Mouse (Mus musculus): Measurements from ENCODE around the gene Opn4. TPM values are rescaled to one million over a fixed set of nuclear protein-coding genes. Genes with fewer than 3 reads are reported as not detected.

The Opn4 gene
- polyA plus RNA-seq, 1 experiment = not detected

- H3K4me1 ChIP-seq (ENCODE audit: control insufficient read depth, insufficient read depth, low read length) = no peaks in the 10 kb centered on the region
- TF ChIP-seq POLR2A (IDR thresholded peaks at IDR 0.05; ENCODE audit: insufficient read depth, low read depth, low read length) = no peak
- 92% methylated on average over 3 of the region's 3 CpGs for WGBS
- H3K27ac ChIP-seq (ENCODE audit: insufficient read depth, low read depth, low read length) = no peak overlapping the region
- H3K4me3 ChIP-seq (ENCODE audit: insufficient read depth, low read depth, low read length) = no peak overlapping the region
These were observed 13.1 kb downstream of the Opn4 start for GRCm38 (mm10) chr14:34586871-34587270.

GRCm38 (mm10) chr14:34585358-34586105, 14.4 kb downstream of the Opn4 start:
- H3K4me1 ChIP-seq (ENCODE audit: control insufficient read depth, insufficient read depth, low read length) = no peaks in the 10 kb centered on the region
- TF ChIP-seq POLR2A (IDR thresholded peaks at IDR 0.05; ENCODE audit: insufficient read depth, low read depth, low read length) (no peak), CTCF (IDR thresholded peaks at IDR 0.05; ENCODE audit: insufficient read depth, low read depth, low read length) (no peak)
- no peak overlapping the region for H3K27ac ChIP-seq (ENCODE audit: insufficient read depth, low read depth, low read length)
- 94% methylated on average over 9 of the region's 9 CpGs for WGBS
- no peak overlapping the region for H3K4me3 ChIP-seq (ENCODE audit: insufficient read depth, low read depth, low read length)

- H3K4me1 ChIP-seq (ENCODE audit: control insufficient read depth, insufficient read depth, low read length) = no peaks in the 10 kb centered on the region
- TF ChIP-seq POLR2A (IDR thresholded peaks at IDR 0.05; ENCODE audit: insufficient read depth, low read depth, low read length) (no peak), CTCF (IDR thresholded peaks at IDR 0.05; ENCODE audit: insufficient read depth, low read depth, low read length) (no peak)
- WGBS = 87% methylated on average over 3 of the region's 3 CpGs
These were observed 17.1 kb downstream of the Opn4 start for GRCm38 (mm10) chr14:34582740-34583427.

GRCm38 (mm10) chr14:34576858-34577257, 23.1 kb downstream of the Opn4 start:
- H3K4me3 ChIP-seq (ENCODE audit: insufficient read depth, low read depth, low read length) = no peak overlapping the region
- TF ChIP-seq POLR2A (IDR thresholded peaks at IDR 0.05; ENCODE audit: insufficient read depth, low read depth, low read length) (no peak), CTCF (IDR thresholded peaks at IDR 0.05; ENCODE audit: insufficient read depth, low read depth, low read length) (no peak)
- WGBS = 89% methylated on average over 4 of the region's 4 CpGs
- no peak overlapping the region for H3K27ac ChIP-seq (ENCODE audit: insufficient read depth, low read depth, low read length)
- 0 out of 2 replicates have a peak, but pooled peaks cover 2% of the 10 kb centered on the region for H3K4me1 ChIP-seq (ENCODE audit: control insufficient read depth, insufficient read depth, low read length)

More at GRCm38 (mm10) chr14:34582740-34583427, 17.1 kb downstream of the Opn4 start:
- H3K27ac ChIP-seq (ENCODE audit: insufficient read depth, low read depth, low read length) = no peak overlapping the region
- H3K4me3 ChIP-seq (ENCODE audit: insufficient read depth, low read depth, low read length) = no peak overlapping the region

GRCm38 (mm10) chr14:34574068-34574467, 25.9 kb downstream of the Opn4 start:
- peaks cover 7% of the 10 kb centered on the region for H3K4me1 ChIP-seq (ENCODE audit: control insufficient read depth, insufficient read depth, low read length)
- WGBS = 61% methylated on average over 2 of the region's 2 CpGs
- H3K4me3 ChIP-seq (ENCODE audit: insufficient read depth, low read depth, low read length) = no peak overlapping the region
- H3K27ac ChIP-seq (ENCODE audit: insufficient read depth, low read depth, low read length) = no peak overlapping the region
- TF ChIP-seq POLR2A (IDR thresholded peaks at IDR 0.05; ENCODE audit: insufficient read depth, low read depth, low read length) = no peak
- TF ChIP-seq CTCF (IDR thresholded peaks at IDR 0.05; ENCODE audit: insufficient read depth, low read depth, low read length) = no peak

GRCm38 (mm10) chr14:34573348-34573913, 26.5 kb downstream of the Opn4 start:
- Histone ChIP-seq H3K4me3 (ENCODE audit: insufficient read depth, low read depth, low read length) (no peak overlapping the region), H3K4me1 (ENCODE audit: control insufficient read depth, insufficient read depth, low read length) (peaks cover 7% of the 10 kb centered on the region), H3K27ac (ENCODE audit: insufficient read depth, low read depth, low read length) (no peak overlapping the region)
- 84% methylated on average over 9 of the region's 9 CpGs for WGBS
- no peak for TF ChIP-seq CTCF (IDR thresholded peaks at IDR 0.05; ENCODE audit: insufficient read depth, low read depth, low read length)
- TF ChIP-seq POLR2A (IDR thresholded peaks at IDR 0.05; ENCODE audit: insufficient read depth, low read depth, low read length) = no peak

GRCm38 (mm10) chr14:34571610-34572387, 28.1 kb downstream of the Opn4 start:
- WGBS = 92% methylated on average over 17 of the region's 17 CpGs
- Histone ChIP-seq H3K4me3 (ENCODE audit: insufficient read depth, low read depth, low read length) (no peak overlapping the region), H3K27ac (ENCODE audit: insufficient read depth, low read depth, low read length) (no peak overlapping the region), H3K4me1 (ENCODE audit: control insufficient read depth, insufficient read depth, low read length) (peaks cover 10% of the 10 kb centered on the region)
- TF ChIP-seq POLR2A (IDR thresholded peaks at IDR 0.05; ENCODE audit: insufficient read depth, low read depth, low read length) = no peak
- no peak for TF ChIP-seq CTCF (IDR thresholded peaks at IDR 0.05; ENCODE audit: insufficient read depth, low read depth, low read length)

GRCm38 (mm10) chr14:34570903-34571302, 29.0 kb downstream of the Opn4 start:
- H3K4me1 ChIP-seq (ENCODE audit: control insufficient read depth, insufficient read depth, low read length) = peaks cover 16% of the 10 kb centered on the region
- H3K4me3 ChIP-seq (ENCODE audit: insufficient read depth, low read depth, low read length) = no peak overlapping the region
- no peak overlapping the region for H3K27ac ChIP-seq (ENCODE audit: insufficient read depth, low read depth, low read length)
- TF ChIP-seq CTCF (IDR thresholded peaks at IDR 0.05; ENCODE audit: insufficient read depth, low read depth, low read length) = no peak
- no peak for TF ChIP-seq POLR2A (IDR thresholded peaks at IDR 0.05; ENCODE audit: insufficient read depth, low read depth, low read length)
- WGBS = 86% methylated on average over 4 of the region's 4 CpGs
